Mouse (Mus musculus): Measurements from ENCODE around the gene Arsg. TPM values are rescaled to one million over a fixed set of nuclear protein-coding genes. Genes with fewer than 3 reads are reported as not detected.

Gene Arsg
- polyA plus RNA-seq, 1 experiment, result 0.51 TPM

DNA sequence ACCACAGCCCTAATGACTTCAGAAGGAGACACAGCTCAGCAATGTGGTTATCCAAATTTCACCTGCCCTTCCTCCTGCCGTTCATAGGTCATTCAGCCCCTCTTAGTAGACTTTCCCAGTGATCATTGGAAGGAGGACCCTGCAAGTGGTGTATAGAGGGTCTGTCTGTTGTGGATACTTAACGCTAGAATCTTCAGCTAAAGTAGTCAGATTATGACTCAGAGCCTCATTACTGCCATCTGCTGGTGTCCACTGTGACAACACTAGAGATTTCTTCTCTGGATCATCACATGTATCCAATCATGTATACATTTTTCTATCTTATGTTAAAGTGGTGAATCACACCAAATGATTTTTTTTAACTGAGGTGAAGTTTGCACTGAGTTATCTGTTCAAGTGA is 148.0 kb downstream of the Arsg start:
- Histone ChIP-seq H3K79me2 (ENCODE audit: control insufficient read depth, insufficient read depth) (no peaks in the 10 kb centered on the region), H3K27me3 (ENCODE audit: control insufficient read depth, insufficient read depth, insufficient read length) (no peaks in the 10 kb centered on the region), H3K79me3 (ENCODE audit: low read depth) (no peaks in the 10 kb centered on the region), H3ac (ENCODE audit: control insufficient read depth, insufficient read length, low read depth) (no peak overlapping the region), H3K36me3 (ENCODE audit: control insufficient read depth, insufficient read depth) (no peaks in the 10 kb centered on the region), H3K4me3 (ENCODE audit: insufficient read depth, poor library complexity, severe bottlenecking) (no peak overlapping the region)
- TF ChIP-seq USF1 (IDR thresholded peaks at IDR 0.05; ENCODE audit: low read depth) (no peak), MYOD1 (IDR thresholded peaks at IDR 0.05; ENCODE audit: control insufficient read depth, insufficient read length, low read depth) (no peak), MAX (IDR thresholded peaks at IDR 0.05) (peak; percentile 54), CEBPB (IDR thresholded peaks at IDR 0.05; ENCODE audit: low read depth) (no peak), CTCF (IDR thresholded peaks at IDR 0.05; ENCODE audit: control insufficient read depth, insufficient read depth, insufficient read length) (peak; percentile 26), MYOG (IDR thresholded peaks at IDR 0.05; ENCODE audit: control insufficient read depth, extremely low read depth, insufficient read length) (no peak), FOSL1 (IDR thresholded peaks at IDR 0.05; ENCODE audit: insufficient read depth, low read length, poor library complexity, severe bottlenecking) (peak; percentile 45)

DNA sequence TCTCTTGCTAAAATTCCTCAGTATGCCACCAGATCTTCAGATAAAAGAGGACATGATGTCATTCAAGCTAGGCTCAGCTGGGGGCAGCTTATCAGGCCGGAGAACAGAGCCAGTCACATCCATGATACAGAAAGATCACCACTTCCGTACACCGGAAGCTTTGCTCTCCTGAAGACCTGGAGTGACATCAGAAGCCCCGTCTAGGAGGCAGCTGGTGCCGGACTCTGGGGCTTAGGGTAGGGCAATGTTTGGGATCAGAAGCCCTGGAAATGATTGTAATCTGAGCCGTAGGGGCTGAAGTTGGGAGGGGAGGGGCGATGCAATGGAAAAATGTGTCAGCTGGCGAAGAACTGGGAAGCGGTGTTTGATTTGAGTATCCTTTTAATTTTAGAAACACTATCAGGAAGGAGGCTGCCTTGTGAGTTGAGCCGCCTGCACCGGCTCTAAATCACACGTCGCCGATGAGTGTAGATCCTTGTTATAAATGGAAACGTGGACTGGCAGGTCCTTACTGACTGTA is 149.4 kb downstream of the Arsg start:
- H3K4me3 ChIP-seq (ENCODE audit: insufficient read depth, poor library complexity, severe bottlenecking), result no peak overlapping the region
- H3K79me3 ChIP-seq (ENCODE audit: low read depth), result no peaks in the 10 kb centered on the region
- no peaks in the 10 kb centered on the region for H3K36me3 ChIP-seq (ENCODE audit: control insufficient read depth, insufficient read depth)
- peak overlapping the region; percentile 16 for H3ac ChIP-seq (ENCODE audit: control insufficient read depth, insufficient read length, low read depth)
- TF ChIP-seq MAX (IDR thresholded peaks at IDR 0.05) (no peak), CTCF (IDR thresholded peaks at IDR 0.05; ENCODE audit: control insufficient read depth, insufficient read depth, insufficient read length) (no peak), MYOD1 (IDR thresholded peaks at IDR 0.05; ENCODE audit: control insufficient read depth, insufficient read length, low read depth) (no peak), MYOG (IDR thresholded peaks at IDR 0.05; ENCODE audit: control insufficient read depth, extremely low read depth, insufficient read length) (no peak), FOSL1 (IDR thresholded peaks at IDR 0.05; ENCODE audit: insufficient read depth, low read length, poor library complexity, severe bottlenecking) (no peak), USF1 (IDR thresholded peaks at IDR 0.05; ENCODE audit: low read depth) (no peak), CEBPB (IDR thresholded peaks at IDR 0.05; ENCODE audit: low read depth) (no peak)
- no peaks in the 10 kb centered on the region for H3K79me2 ChIP-seq (ENCODE audit: control insufficient read depth, insufficient read depth)
- H3K27me3 ChIP-seq (ENCODE audit: control insufficient read depth, insufficient read depth, insufficient read length), result no peaks in the 10 kb centered on the region

Small RNAs within 50 kb of the gene (microRNA-seq; reads per million reads assigned to microRNA genes)
- not detected for gene Gm25540 (ENCODE audit: borderline microRNAs expressed)

Other genes starting within 250 kb of the Arsg start
- 0.02 TPM for gene Rgs9, start 175.2 kb upstream of the Arsg start, polyA plus RNA-seq (2012; fragmentation: generic; extraction: Trizol)
- 18.1 TPM for gene Gna13, start 110.5 kb upstream of the Arsg start, polyA plus RNA-seq (2012; fragmentation: generic; extraction: Trizol)
- not detected for gene 9930022D16Rik, start 59.5 kb upstream of the Arsg start, polyA plus RNA-seq (2012; fragmentation: generic; extraction: Trizol)
- gene Amz2, start 47.4 kb upstream of the Arsg start, polyA plus RNA-seq (2012; fragmentation: generic; extraction: Trizol), result 22.9 TPM
- 1.2 TPM for gene Slc16a6, start 224 bp downstream of the Arsg start, polyA plus RNA-seq (2012; fragmentation: generic; extraction: Trizol)
- gene Wipi1, start 138.6 kb downstream of the Arsg start, polyA plus RNA-seq (2012; fragmentation: generic; extraction: Trizol), result 27.8 TPM
- gene Prkar1a, start 176.0 kb downstream of the Arsg start, polyA plus RNA-seq (2012; fragmentation: generic; extraction: Trizol), result 237 TPM
- gene Fam20a, start 248.9 kb downstream of the Arsg start, polyA plus RNA-seq (2012; fragmentation: generic; extraction: Trizol), result 5.4 TPM